Mouse (Mus musculus): Measurements from ENCODE around the gene Cxcl14.

The Cxcl14 gene

GRCm38 (mm10) chr13:56251176-56251923 is 45.0 kb downstream of the Cxcl14 start:
- no peak for DNase-seq (ENCODE audit: low spot score in 2 of 2)

DNA sequence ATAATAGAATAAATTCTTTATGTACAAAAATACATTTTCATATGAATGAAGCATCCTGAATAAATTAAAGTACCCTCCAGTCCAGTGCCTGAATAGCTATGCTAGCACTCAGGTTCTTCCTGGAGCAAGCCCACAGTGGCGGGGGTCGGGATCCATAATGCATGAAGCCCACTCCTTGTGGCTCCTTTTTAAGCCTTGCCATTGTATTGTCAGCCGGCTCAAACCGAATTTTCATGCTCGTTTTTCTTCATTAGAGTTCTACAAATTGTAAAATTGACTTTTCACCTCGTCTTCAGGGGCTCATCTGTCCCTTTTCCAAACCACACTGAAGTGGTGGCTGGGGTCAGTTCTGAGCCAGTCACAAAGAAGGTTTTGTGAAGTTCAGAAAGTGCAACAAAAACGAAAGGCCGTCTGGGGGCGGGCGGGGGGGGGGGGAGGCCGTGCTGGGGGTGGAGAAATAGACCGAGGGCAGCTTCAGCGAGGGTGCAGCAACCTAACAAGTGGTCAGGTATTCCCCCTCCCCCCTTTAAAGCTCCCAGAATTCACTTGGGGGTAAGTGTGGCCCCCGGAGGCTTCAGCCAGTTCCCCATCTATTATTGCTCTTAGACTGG is 45.7 kb downstream of the Cxcl14 start:
- no peak for DNase-seq (ENCODE audit: low spot score in 2 of 2)

GRCm38 (mm10) chr13:56249593-56250341 is 46.6 kb downstream of the Cxcl14 start:
- DNase-seq (ENCODE audit: low spot score in 2 of 2): no peak

DNA sequence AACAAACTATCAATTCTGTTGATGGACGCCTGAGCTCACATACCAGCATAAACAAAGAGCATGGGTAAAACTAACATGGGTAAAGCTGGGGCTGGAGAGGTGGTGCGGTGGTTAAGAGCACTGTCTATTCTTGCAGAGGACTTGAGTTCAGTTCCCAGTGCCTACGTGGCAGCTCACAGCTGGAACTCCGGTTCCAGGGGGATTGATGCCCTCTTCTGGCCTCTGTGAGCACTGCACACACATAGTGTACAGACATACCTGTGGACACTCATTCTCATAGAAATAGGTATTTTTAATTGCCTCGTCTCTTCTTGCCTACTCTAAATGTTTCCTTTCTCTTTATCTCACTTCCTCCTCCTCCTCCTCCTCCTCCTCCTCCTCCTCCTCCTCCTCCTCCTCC is 53.2 kb downstream of the Cxcl14 start:
- no peak for DNase-seq (ENCODE audit: low spot score in 2 of 2)

GRCm38 (mm10) chr13:56240012-56240770 is 56.2 kb downstream of the Cxcl14 start:
- no peak for DNase-seq (ENCODE audit: low spot score in 2 of 2)
